Mouse (Mus musculus): ENCODE results near the gene Fam185a. TPM values are rescaled to one million over a fixed set of nuclear protein-coding genes. Genes with fewer than 3 reads are reported as not detected.

Gene Fam185a
- polyA plus RNA-seq, 1 experiment from 2014 or later: 1.7 TPM

DNA sequence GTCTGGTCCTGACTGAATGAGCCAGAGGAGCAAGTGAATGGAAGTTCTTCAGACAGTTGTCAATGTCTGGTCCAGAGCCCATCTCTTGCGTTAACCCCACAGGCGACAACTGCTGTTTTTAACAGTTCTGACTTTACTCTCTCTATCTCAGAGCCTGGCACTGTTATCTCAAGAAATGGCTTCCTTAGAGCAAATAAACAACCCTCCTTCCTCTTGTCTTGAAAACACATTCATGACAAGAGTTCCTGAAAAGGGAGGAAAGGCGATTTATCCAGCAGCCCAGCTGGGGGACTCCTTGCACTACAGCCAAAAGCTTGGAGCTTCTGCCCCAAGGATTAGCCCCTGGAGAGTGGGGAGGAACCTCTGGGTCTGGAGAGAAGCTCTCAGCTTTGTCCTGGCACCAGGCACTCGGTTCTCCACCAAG, 102.7 kb downstream of the Fam185a start:
- WGBS (ENCODE audit: missing documents): 81% methylated on average over 4 of the region's 4 CpGs
- Histone ChIP-seq H3K27ac (no peak overlapping the region), H3K36me3 (ENCODE audit: inconsistent target) (no peaks in the 10 kb centered on the region), H3K79me2 (ENCODE audit: inconsistent target) (no peaks in the 10 kb centered on the region), H3K4me3 (ENCODE audit: inconsistent target) (no peak overlapping the region)

- Histone ChIP-seq H3K79me2 (ENCODE audit: inconsistent target) (no peaks in the 10 kb centered on the region), H3K27ac (no peak overlapping the region), H3K36me3 (ENCODE audit: inconsistent target) (no peaks in the 10 kb centered on the region), H3K4me3 (ENCODE audit: inconsistent target) (no peak overlapping the region)
- WGBS (ENCODE audit: missing documents): 59% methylated on average over 15 of the region's 15 CpGs
Observed at GRCm38 (mm10) chr5:21528068-21528842, 103.5 kb downstream of the Fam185a start.

- WGBS (ENCODE audit: missing documents): 51% methylated on average over 8 of the region's 8 CpGs
Observed at GRCm38 (mm10) chr5:21529110-21529720, 104.5 kb downstream of the Fam185a start.

More at GRCm38 (mm10) chr5:21529110-21529720, 104.5 kb downstream of the Fam185a start:
- H3K36me3 ChIP-seq (ENCODE audit: inconsistent target): no peaks in the 10 kb centered on the region
- H3K4me3 ChIP-seq (ENCODE audit: inconsistent target): no peak overlapping the region
- no peaks in the 10 kb centered on the region for H3K79me2 ChIP-seq (ENCODE audit: inconsistent target)
- no peak overlapping the region for H3K27ac ChIP-seq

Other genes with a start within 250 kb of the Fam185a start
- gene Gsap, start 238.7 kb upstream of the Fam185a start, polyA plus RNA-seq (2018): 7.7 to 9.7 TPM (median 9.5 TPM) in 3 replicates
- gene Fgl2, start 52.3 kb upstream of the Fam185a start, polyA plus RNA-seq (2018): 22.6 to 148 TPM (median 48.4 TPM) in 3 replicates
- 0.19 TPM in 1 of 3 replicates, not detected in the others for gene Ccdc146, start 281 bp upstream of the Fam185a start, polyA plus RNA-seq (2018)
- gene Lrrc17, start 118.6 kb downstream of the Fam185a start, polyA plus RNA-seq (2018): not detected in 3 replicates
- gene Fbxl13, start 220.7 kb downstream of the Fam185a start, polyA plus RNA-seq (2018): not detected in 3 replicates
- gene Armc10, start 220.9 kb downstream of the Fam185a start, polyA plus RNA-seq (2018): 25.3 to 27.4 TPM (median 26.0 TPM) in 3 replicates